Mouse (Mus musculus): ENCODE measurements around the gene Rab37. TPM values are rescaled to one million over a fixed set of nuclear protein-coding genes. Genes with fewer than 3 reads are reported as not detected.

Rab37 gene
- total and polyA plus RNA-seq, 2 experiments from 2014 or later, result 0.67 to 0.93 TPM

- H3K9me3 ChIP-seq (ENCODE audit: low read length), result no peaks in the 10 kb centered on the region
- DNase-seq (ENCODE audit: low spot score), result no peak
- no peak overlapping the region for H3K27ac ChIP-seq (ENCODE audit: low read depth, low read length)
- no peak for TF ChIP-seq CTCF (IDR thresholded peaks at IDR 0.05)
- no peak overlapping the region for H3K4me2 ChIP-seq (ENCODE audit: low read depth, low read length, poor library complexity, severe bottlenecking)
- no peak for ATAC-seq (ENCODE audit: low FRiP score)
- no peak overlapping the region for H3K4me3 ChIP-seq (ENCODE audit: low read depth, low read length)
- H3K4me1 ChIP-seq (ENCODE audit: insufficient read depth, low read length), result no peaks in the 10 kb centered on the region
- 71% methylated on average over 6 of the region's 6 CpGs for WGBS
- no peak overlapping the region for H3K9ac ChIP-seq (replicated peaks; ENCODE audit: low read length, poor library complexity, severe bottlenecking)
- no peaks in the 10 kb centered on the region for H3K27me3 ChIP-seq (ENCODE audit: insufficient read depth, low read length)
- no peaks in the 10 kb centered on the region for H3K36me3 ChIP-seq (ENCODE audit: insufficient read depth, low read length)
Measured at GRCm38 (mm10) chr11:115101615-115102051, 10.4 kb downstream of the Rab37 start.

- Histone ChIP-seq H3K4me2 (ENCODE audit: low read depth, low read length, poor library complexity, severe bottlenecking) (no peak overlapping the region), H3K9me3 (ENCODE audit: low read length) (no peaks in the 10 kb centered on the region), H3K4me3 (ENCODE audit: low read depth, low read length) (no peak overlapping the region), H3K27ac (ENCODE audit: low read depth, low read length) (no peak overlapping the region), H3K4me1 (ENCODE audit: insufficient read depth, low read length) (no peaks in the 10 kb centered on the region), H3K36me3 (ENCODE audit: insufficient read depth, low read length) (no peaks in the 10 kb centered on the region), H3K27me3 (ENCODE audit: insufficient read depth, low read length) (no peaks in the 10 kb centered on the region), H3K9ac (replicated peaks; ENCODE audit: low read length, poor library complexity, severe bottlenecking) (no peak overlapping the region)
- 94% methylated on average over 9 of the region's 9 CpGs for WGBS
- no peak for TF ChIP-seq CTCF (IDR thresholded peaks at IDR 0.05)
- no peak for DNase-seq (ENCODE audit: low spot score)
- no peak for ATAC-seq (ENCODE audit: low FRiP score)
Measured at GRCm38 (mm10) chr11:115102116-115102515, 10.9 kb downstream of the Rab37 start.

- WGBS, result 91% methylated on average over 25 of the region's 25 CpGs
- no peaks in the 10 kb centered on the region for H3K27me3 ChIP-seq (ENCODE audit: insufficient read depth, low read length)
- H3K4me3 ChIP-seq (ENCODE audit: low read depth, low read length), result no peak overlapping the region
- no peaks in the 10 kb centered on the region for H3K9me3 ChIP-seq (ENCODE audit: low read length)
- 0 out of 2 replicates have a peak, but pooled peaks cover 3% of the 10 kb centered on the region for H3K4me1 ChIP-seq (ENCODE audit: insufficient read depth, low read length)
- DNase-seq (ENCODE audit: low spot score) (no peak), ATAC-seq (ENCODE audit: low FRiP score) (no peak)
- no peak overlapping the region for H3K27ac ChIP-seq (ENCODE audit: low read depth, low read length)
- no peak overlapping the region for H3K9ac ChIP-seq (replicated peaks; ENCODE audit: low read length, poor library complexity, severe bottlenecking)
- TF ChIP-seq CTCF (IDR thresholded peaks at IDR 0.05), result no peak
- no peaks in the 10 kb centered on the region for H3K36me3 ChIP-seq (ENCODE audit: insufficient read depth, low read length)
- H3K4me2 ChIP-seq (ENCODE audit: low read depth, low read length, poor library complexity, severe bottlenecking), result no peak overlapping the region
Measured at GRCm38 (mm10) chr11:115103470-115104413, 12.5 kb downstream of the Rab37 start.

- Histone ChIP-seq H3K9me3 (ENCODE audit: low read length) (no peaks in the 10 kb centered on the region), H3K4me3 (ENCODE audit: low read depth, low read length) (no peak overlapping the region), H3K27ac (ENCODE audit: low read depth, low read length) (no peak overlapping the region), H3K36me3 (ENCODE audit: insufficient read depth, low read length) (no peaks in the 10 kb centered on the region), H3K4me2 (ENCODE audit: low read depth, low read length, poor library complexity, severe bottlenecking) (no peak overlapping the region), H3K9ac (replicated peaks; ENCODE audit: low read length, poor library complexity, severe bottlenecking) (no peak overlapping the region), H3K27me3 (ENCODE audit: insufficient read depth, low read length) (no peaks in the 10 kb centered on the region), H3K4me1 (ENCODE audit: insufficient read depth, low read length) (0 out of 2 replicates have a peak, but pooled peaks cover 3% of the 10 kb centered on the region)
- no peak for DNase-seq (ENCODE audit: low spot score)
- no peak for ATAC-seq (ENCODE audit: low FRiP score)
- 68% methylated on average over 8 of the region's 8 CpGs for WGBS
- no peak for TF ChIP-seq CTCF (IDR thresholded peaks at IDR 0.05)
Measured at GRCm38 (mm10) chr11:115104769-115105563, 13.7 kb downstream of the Rab37 start.

- TF ChIP-seq CTCF (IDR thresholded peaks at IDR 0.05), result no peak
- ATAC-seq (ENCODE audit: low FRiP score), result no peak
- no peak overlapping the region for H3K4me2 ChIP-seq (ENCODE audit: low read depth, low read length, poor library complexity, severe bottlenecking)
- no peaks in the 10 kb centered on the region for H3K36me3 ChIP-seq (ENCODE audit: insufficient read depth, low read length)
- no peak for DNase-seq (ENCODE audit: low spot score)
- H3K27me3 ChIP-seq (ENCODE audit: insufficient read depth, low read length), result no peaks in the 10 kb centered on the region
- no peak overlapping the region for H3K27ac ChIP-seq (ENCODE audit: low read depth, low read length)
- H3K4me1 ChIP-seq (ENCODE audit: insufficient read depth, low read length), result 0 out of 2 replicates have a peak, but pooled peaks cover 3% of the 10 kb centered on the region
- 89% methylated on average over 2 of the region's 2 CpGs for WGBS
- H3K9me3 ChIP-seq (ENCODE audit: low read length), result no peaks in the 10 kb centered on the region
- H3K4me3 ChIP-seq (ENCODE audit: low read depth, low read length), result no peak overlapping the region
- H3K9ac ChIP-seq (replicated peaks; ENCODE audit: low read length, poor library complexity, severe bottlenecking), result no peak overlapping the region
Measured at GRCm38 (mm10) chr11:115106638-115107037, 15.4 kb downstream of the Rab37 start.
